Mouse (Mus musculus): Measurements from ENCODE around the gene Scaf4. TPM values are rescaled to one million over a fixed set of nuclear protein-coding genes. Genes with fewer than 3 reads are reported as not detected.

Gene Scaf4
- polyA plus RNA-seq (2015; fragmentation: Nextera tagmentation; extraction: Ambion mirVana) = 20.6 and 22.1 TPM in 2 replicates

DNA sequence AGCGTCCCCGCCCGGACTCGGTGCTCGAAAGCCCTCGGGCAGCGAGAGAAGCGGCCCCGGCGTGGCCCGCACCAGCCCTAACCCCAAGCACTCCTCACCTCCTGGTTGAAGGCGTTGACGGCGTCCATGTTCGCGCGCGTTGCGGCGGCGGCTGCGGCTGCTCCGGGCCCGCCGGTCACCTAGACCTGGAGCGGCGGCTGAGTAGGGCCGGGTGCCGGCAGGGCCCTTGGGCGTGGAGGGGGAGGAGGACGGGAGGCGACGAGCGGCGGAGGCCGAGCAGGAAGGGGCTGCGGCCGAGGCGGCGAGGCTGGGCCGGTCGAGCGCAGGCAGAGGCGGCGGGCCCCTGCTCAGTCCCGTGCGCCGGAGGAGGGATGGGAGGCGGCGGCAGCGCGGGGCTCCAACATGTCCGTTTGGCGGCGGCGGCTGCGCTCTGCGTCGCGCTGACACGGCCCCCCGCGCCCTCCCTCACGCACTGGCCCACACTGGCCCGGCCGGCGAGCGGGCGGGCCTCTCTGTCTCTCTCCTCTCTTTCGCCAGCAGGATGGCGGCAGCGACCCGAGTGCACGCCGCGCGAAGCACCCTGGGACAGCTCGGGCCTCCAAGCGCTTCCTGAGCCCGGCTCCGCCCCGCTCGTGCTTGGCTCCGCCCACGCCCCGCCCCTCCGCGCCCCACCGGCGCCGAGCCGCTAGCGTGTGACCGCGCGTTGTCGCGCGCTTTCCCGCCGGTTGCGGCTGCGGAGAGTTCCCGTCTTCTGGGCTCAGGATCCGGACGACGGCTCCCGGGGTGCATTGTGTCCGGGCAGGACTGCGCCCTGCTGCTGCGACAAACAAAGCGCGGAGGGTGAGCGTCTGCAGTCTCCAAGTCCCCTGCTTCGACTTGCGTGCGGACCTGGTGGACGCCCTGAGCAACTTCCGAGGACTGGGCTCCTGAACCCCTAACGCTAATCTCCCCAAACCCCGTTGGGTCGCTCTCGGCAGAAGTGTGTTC, at the start of gene Scaf4:
Scaf4 (minus strand) TSS at position 599 of the 987 bp plus-strand sequence.
- DNase-seq (ENCODE audit: low spot score) = peak; percentile 94

DNA sequence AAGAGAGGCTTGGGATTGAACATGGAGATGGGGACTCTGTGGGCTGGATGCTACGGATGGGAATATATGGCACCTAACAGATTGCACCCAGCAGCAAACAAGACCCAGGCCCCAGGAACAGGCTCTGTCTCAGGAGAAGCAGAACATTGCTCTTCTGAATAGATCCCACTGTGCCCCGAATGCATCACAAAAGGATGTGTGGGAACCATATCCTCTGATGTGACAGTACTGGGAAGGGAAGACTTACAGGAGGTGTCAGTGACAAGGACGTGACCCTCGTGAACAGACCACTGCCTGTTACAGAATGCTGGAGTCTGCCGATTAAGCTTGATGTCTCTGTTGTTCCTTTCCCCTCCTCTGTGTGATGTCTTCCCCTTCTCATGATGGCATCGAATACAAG, 48.2 kb upstream of the Scaf4 start:
- no peak for DNase-seq (ENCODE audit: low spot score)

DNA sequence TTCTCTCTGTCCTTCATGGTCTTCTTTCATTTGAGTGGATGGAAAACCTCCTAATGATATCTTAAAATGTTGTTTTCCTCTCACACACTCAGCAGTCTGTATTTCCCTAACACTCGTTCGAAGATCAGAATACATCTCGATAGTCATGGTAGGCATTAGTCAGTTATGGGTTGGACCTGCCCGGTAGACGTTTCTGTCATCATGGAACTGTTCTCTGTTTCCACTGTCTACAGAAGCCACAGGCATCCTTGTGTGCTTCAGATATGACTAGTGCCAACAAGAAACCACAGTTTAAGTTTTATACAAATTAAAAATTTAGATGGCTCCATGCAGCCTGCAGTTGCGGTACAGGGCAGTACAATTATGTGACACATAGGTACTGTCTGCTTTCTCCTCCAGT, 46.7 kb upstream of the Scaf4 start:
- DNase-seq (ENCODE audit: low spot score) = no peak

DNA sequence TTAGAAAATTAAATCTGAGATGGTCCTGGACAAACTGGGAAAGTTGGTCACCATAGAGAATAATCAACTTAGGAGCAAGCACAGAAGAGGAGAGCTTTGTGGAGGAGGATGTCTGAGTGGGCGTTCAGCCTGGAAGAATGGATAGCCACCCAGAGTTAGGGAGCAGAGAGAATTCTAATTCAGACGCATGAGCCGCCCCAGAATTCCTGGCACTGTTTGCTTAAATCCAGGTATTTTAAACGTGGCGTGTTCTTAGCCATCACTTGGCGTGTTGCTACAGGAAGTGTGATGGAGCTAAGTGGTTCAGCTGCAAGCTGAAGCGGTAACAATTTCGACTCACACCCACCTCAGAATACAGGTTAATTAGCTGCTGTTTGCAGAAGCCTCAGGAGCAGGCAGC, 45.2 kb upstream of the Scaf4 start:
- no peak for DNase-seq (ENCODE audit: low spot score)

DNA sequence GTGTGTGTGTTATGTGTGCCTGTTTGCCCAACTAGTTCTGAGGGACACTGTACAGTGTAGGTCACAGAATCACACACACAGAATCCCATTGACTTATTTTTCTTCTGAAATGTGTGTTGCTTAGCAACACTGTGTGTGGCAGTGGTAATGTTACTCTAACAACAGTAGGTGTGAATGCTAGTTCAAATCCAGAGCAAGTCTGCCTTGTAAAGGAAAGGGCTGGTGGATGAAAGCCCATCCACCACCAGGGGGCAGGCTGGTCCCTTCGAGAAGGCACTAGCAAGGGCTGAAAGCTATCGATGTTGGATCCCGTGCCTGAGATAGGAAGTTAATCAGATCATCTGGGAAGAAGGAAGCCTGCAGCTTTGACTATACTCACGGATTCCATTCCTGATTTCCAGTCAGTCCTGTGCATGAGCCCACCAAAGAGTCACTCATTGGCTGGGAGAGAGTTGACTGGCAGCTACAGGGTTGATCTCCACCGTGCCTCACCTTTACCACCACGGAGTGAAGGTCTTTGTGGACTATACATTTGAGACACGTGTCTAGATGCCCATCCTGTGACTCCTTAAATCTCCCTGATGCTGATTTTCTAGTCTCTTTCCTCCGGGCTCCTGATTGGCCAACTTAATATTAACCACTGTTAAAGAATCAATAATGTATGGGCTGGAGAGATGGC, 38.7 kb upstream of the Scaf4 start:
- peak; percentile 74 for DNase-seq (ENCODE audit: low spot score)

DNA sequence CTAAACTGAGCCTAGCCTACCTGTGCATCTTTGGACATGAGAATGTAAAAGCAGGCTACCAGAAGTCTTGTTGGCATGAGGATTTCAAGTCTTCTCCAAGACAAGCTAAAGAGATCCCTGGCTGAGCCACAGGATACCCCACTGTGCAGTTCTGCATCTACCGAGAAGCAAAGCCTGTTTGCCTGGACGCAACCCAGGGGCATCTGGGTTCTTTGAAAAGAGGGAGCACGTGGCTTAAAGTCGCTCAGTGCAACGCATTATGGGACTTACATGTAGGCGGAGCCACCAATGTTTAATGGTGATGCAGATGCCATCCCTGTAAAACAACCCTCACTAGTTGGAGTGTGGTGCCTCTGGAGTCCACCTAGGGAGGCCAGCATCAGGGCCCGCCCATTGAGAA, 35.0 kb upstream of the Scaf4 start:
- no peak for DNase-seq (ENCODE audit: low spot score)

DNA sequence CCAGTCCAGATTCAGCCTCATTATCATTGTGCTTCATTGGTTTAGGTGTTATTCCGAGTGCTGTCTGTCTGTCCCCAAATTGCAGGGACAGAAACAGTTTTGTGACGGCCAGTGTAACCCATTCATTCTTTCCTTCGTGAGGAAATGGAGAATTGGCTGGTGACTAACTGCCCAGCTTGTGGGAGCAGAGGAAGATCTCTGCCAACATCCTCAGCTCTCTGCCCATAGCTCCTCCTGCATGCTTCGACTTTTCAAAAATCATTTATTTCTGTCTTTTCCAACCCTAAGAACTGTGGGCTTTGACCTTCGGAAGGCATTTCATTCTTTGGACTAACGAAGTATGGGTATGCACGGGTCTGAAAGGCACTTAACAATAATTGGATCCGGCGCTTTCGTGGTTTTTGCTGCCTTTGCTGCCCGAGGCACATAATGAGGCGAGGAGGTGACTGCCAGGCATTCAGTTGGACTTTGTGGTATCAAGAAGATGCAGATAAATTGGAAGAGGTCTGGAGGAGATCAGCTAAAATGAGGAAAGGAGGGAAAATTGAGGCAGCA, 34.1 kb upstream of the Scaf4 start:
- DNase-seq (ENCODE audit: low spot score) = no peak

DNA sequence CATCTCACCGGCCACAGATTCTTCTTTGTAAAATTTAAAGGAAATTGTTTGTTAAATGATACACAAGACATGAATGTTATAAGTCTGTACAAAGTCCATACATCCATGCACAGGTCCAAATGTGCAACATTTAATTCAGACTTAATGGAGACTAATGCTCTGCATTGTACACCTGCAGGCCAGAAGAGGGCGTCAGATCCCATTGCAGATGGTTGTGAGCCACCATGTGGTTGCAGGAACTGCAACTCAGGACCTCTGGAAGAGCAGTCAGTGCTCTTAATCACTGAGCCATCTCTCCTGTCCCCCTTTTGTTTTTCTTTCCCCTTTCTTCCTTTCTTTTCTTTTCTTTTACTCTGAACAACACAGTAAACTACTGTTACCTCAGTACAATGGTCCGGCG, 33.5 kb upstream of the Scaf4 start:
- no peak for DNase-seq (ENCODE audit: low spot score)

DNA sequence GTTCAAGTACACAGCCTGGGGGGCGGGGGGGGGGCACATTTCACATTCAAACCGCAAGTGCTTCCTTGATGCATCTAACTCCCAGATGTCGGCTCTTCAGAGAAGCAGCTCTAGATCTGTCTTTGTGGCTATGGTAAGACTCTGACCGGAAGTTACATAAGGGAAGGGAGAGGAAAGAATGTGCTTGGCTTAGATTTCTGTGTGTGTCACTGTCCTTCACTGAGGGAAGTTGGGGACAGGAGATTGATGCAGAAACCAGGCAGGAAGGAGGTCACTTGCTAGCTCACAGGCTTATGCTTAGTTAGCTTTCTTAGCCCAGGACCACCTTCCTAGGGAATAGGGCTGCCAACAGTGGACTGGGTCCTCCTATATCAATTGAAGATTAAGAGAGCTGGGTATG, 31.6 kb upstream of the Scaf4 start:
- no peak for DNase-seq (ENCODE audit: low spot score)

DNA sequence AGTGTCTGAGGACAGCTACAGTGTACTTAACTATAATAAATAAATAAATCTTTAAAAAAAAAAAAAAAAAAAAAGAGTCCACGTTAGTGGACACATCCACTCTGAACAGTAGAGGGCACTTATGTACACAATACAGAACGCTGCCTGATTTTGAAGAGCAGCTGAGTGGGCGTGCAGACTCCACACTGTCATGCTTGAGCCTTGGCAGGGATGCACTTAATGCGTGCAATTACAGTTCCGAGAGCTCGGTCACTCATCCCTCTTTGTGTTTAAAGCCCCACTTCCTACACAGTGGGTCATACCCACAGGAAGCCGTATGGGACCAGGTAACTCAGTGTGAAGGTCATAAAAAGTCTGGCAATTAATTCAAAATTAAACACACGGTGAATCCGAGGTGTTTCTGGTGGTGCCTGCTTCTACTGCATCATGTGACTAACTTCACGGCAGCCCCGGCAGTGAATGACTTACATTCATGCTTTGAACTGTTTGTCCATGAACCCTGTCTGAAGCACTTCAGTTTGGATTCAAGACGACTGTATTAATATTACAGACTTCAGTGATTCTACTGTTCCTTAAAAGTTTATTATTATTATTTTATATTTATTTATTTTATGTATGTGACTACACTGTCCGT, 28.3 kb upstream of the Scaf4 start:
- DNase-seq (ENCODE audit: low spot score) = no peak

DNA sequence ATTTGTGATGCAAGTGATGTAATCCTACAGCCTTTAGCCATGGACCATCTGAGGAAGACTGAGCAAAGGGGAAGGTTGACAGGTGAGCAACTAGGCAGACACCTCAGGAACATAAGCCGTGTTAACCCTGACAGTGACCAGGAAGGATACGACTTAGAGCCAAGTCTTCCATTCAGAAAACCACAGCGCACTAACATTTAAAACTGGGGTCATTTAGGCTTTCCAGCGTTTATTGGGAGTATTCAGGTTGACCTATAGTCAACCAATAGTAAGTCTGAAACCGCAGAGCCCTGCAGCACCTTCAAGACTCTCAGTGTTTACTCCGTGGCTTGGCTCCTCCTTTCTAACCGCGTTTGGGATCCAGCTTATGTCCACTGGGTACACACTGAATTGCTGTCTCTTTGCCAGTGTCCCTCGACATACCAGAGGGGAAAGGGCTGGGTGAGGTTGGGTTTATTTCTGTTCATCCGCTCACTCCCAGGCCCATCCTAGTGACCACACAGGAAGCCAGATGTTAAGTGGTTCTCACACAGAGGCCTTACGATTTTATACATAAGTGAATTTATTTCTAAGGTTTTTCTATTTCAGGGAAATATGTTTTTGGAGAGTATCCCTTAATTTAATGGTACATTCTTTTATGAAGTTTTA, 26.3 kb upstream of the Scaf4 start:
- DNase-seq (ENCODE audit: low spot score) = no peak

DNA sequence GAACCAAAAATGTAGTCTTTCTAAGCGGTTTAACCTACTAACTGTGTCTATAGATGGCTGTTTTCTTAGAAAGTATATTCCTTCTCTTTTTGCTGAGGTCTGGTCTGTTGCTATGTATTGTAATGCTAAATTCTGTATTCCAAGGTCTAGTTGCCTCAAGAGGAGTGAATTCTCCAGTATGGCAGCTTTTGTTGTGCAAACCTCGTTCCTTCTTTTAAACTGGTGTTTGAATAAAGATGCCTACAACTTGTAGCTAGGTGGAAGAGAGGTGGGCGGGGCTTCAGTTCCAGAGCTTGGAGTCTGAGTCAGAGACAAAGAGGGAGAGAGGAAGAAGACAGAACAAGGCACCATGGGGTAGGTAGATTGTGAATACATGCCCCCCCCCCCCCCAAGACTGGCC, 25.5 kb upstream of the Scaf4 start:
- DNase-seq (ENCODE audit: low spot score) = no peak

DNA sequence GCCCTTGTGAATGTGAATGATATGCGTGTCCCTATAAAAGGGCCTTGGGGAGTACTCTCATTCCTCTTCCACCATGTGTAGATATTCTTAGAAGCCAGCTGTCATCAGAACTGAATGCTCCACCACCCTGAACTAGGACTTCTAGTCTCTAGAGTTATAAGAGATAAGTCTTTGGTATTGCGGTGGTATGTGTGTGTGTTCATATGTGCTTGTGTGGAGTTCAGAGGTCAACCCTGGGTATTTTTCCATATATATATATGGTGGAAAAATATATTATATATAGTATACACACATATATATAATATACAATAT, 19.6 kb upstream of the Scaf4 start:
- no peak for DNase-seq (ENCODE audit: low spot score)

DNA sequence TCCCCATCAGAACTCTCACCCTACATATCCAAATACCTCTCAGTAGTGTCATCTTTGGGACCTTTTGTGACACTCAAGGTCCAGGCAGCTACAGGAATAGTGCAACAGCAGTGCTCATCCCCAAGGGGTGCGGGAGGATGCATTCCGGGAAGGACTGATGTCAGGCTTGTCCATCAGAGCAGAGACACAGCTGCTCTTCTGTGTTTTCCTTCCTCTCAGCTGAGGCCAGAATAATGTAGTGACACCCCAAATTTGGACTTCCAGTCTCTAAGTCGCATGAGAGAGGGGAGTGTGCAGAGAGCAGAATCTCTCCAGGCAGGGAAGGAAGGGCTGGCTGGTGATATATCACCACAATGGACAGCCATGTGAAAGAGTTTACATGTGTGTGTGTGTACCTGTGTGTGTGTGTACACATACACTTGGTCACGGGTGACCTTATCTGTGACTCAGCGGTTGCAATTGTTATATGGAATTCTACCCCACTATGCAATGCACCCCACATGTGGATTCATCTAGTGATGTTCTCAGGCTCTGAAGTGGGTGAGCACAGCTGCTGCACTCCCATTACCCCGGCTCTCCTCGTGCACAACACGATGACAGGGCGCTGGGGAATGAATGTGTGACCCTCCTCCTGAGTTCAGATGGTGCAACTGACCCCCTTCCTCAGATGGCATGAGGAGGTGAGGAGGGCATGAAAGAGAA, 19.1 kb upstream of the Scaf4 start:
- DNase-seq (ENCODE audit: low spot score) = no peak

DNA sequence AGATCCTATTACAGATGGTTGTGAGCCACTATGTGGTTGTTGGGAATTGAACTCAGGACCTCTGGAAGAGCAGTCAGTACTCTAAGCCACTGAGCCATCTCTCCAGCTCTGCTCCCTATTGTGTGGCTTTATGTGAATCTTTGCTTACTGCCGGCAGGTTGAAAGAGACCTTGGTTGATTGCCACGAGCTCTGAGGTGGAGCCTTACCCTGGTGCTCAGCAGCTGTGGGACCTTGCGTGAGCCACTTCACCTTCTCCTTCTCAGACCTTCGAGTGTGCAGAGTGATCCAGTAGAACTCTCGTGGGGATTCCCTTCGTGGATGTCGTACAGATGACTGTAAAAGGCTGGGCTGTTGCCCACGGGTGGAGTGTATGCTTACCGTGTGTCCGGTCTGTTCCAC, 17.4 kb upstream of the Scaf4 start:
- no peak for DNase-seq (ENCODE audit: low spot score)

DNA sequence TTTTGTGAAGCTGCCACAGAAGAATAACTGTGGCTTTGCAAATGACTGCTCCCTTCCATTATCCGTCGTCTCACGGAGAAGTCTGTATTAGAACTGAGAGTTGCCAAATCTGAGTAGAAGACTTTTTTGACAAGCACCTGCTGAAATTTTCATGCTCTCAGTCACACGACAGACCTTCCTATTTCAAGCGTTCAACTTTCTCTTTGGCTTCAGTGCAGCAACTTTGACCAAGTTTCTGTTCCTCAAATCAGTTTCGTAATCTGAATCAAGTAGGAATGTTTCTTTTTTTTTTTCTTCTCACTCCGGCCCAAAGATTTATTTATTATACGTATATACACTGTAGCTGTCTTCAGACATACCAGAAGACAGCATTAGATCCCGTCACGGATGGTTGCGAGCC, 16.6 kb upstream of the Scaf4 start:
- DNase-seq (ENCODE audit: low spot score) = no peak

DNA sequence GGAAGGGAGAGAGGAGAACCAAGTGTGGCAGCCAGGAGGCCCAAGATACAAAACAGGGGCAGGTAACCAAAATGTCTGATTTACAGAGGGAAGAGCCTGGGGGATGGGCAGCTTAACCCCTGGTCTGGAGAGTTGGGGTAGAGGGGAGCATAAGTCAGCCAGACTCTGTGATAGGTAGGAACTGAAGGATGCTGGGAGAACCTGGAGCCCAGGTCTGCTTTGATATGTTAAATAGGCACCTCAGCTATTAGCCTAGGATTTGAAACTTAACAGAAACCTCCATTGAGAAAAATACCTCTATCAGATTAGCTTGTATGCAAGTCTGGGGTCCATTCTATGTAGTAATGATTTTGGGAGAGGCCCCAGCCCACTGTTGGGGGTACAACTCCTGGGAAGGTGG, 15.3 kb upstream of the Scaf4 start:
- DNase-seq (ENCODE audit: low spot score) = no peak

DNA sequence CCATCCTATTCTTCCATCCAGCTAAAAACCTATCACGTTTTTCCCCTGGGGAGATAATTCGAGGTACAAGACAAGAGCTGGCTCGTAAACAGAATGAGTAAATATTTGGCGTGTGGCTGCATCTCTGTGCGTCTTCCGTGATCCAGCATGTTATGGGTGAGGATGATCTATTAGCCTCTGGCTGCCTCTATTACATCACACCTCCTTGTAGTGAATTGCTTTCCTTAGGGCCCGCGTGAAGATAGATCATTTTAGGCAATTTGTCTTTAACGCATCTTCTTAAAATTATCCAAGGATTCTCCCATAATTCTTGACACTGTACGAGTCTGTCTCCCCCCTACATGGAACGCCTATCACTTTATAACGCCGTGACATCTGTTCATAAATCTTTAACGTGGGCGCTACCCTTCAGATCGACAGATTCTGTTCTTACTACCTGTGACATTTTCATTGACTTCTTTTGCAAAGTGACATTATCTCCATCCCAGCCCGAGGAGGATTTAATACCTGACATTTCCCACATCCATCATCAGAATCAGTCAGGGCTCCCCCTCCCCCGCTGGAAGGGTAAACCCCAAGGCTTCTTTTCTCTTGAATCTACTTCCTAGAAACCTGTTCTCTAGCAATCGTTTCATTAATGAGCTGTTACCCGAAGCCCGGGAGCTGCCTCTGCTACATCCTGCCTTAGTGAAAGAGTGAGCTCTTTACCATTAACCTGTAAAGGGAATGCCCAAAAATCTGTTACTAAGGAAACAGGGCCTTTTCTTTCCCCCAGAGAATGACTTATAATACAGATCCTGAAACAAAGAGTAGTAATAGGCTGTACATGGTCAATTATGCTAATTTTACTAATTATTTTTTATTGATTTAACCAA, 14.4 kb upstream of the Scaf4 start:
- no peak for DNase-seq (ENCODE audit: low spot score)

DNA sequence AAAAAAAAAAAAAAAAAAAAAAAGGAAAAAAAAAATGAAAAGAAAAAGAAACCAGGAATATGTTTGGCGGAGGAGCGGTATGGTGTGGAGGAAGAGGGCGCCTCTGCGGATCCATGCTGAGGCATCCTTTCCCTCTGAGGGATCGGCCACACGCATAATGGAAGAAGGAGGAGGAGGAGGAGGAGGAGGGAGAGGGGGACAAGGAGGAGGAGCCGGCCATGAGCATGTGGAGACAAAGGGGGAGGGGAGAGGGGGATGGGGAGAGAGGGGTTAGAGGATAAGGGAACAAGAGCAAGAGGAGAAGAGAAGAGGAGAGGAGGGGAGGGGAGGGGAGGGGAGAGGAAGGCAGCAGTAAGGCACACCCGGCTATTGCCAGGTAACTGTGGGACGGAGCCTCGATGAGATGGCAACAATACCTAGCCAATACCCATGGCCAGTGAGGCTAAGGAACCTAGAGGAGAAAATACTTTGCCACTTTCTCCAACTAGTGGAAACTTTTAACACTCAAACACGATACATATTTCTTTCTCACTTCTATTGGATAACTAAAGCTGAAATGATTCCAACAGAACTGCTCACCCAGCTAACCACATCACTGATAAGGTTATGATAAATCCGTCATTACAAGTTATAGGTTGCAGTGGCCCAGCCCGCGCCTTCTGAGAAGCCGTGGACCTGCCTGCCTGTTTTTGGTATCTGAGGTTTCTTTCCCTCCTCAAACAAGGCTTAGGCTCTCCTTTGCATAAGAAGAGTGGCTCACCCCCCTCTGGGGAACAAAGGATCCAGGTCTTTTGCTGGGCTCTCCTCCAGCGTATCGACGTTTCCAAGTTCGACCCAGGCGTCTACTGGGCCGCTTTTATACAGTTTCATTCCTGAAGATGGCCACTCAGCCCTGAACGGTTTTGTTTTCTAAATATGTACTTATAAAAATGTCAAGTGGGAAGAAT, 13.4 kb upstream of the Scaf4 start:
- no peak for DNase-seq (ENCODE audit: low spot score)
